Mouse (Mus musculus): ENCODE results near the gene Gdpgp1. TPM values are rescaled to one million over a fixed set of nuclear protein-coding genes. Genes with fewer than 3 reads are reported as not detected.

Gene Gdpgp1
- total RNA-seq, 2 experiments from 2014 or later = 6.0 to 6.1 TPM

DNA sequence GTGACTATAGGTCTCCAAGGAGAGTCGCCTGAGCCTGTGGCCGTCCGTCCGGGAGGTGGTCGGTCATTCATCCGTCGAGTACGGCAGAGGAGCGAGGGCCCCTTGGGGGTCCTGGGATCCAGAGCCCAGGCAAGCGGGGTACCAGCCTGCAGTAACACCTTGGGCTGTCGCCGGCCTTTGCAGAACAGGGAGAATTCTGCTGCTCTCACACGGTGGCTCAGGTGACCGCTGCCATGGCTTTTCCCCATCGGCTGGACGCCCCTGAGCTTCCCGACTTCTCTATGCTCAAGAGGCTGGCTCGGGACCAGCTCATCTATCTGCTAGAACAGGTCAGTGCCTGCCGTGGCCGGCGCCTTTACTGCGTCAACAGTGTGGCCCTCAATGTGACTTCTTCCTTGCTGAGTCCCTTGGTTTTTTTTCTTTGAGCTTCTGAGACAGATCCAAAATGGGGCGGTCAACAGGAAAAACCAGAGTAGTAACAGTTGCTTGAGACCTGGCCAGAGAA is 37.1 kb downstream of the Gdpgp1 start:
- no peak for DNase-seq (ENCODE audit: low spot score in 2 of 2)

DNA sequence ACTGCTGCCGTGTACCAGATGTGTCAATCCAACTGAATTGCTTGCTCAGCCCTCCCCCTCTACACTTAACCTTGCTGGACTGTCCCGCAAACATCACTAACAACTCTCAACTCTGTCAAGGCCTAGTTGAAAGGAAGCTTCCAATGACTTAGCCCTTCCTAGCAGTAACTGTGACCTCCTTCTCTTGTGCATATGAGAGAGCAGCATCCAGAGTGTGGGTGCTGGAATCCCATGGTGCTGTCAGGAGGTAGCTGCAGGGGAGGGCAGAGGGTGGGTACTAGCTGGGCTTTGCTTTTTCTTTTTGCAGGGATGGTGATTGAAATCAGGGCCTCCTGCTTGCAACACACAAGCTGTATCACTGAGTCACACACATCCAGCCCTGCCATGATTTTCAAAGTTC is 40.8 kb downstream of the Gdpgp1 start:
- no peak for DNase-seq (ENCODE audit: low spot score in 2 of 2)

DNA sequence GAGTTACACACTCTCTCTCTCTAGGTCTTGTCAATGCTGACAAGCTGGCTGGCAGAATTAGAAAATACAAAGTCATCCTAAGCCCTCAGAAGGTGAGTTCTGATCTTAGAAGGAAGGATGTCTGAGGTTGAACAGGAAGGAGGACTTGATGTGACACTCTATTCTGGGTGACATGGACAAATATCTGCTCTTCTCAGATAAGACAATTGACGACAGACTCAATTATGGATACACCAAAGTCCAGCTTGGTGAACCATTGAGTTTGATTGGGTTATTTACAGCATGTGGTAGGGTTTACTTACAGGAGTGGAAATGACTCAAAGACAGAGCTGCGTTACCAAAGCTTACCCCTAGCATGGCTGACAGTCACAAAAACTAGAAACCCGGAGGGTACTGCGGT is 43.7 kb downstream of the Gdpgp1 start:
- no peak for DNase-seq (ENCODE audit: low spot score in 2 of 2)

DNA sequence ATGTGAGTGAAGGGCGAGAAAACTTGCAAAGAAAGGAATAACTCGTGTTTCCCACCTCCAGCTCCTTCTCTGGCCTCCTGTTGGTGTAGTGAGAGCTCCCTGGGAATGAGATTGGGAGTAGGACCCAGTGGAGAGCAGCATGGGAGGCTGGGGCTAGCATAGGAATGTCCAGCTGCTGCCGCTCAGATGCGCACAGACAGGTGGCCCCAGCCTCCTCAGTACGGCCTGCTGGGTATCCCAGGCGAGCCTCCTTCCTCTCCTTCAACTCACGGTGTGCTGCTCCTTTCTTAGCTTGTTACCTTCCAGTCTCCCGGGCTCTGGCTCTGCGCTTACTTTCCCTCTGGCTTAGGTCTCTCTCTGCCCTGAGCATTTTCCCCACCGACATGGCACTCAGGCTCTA is 47.4 kb downstream of the Gdpgp1 start:
- no peak for DNase-seq (ENCODE audit: low spot score in 2 of 2)

DNA sequence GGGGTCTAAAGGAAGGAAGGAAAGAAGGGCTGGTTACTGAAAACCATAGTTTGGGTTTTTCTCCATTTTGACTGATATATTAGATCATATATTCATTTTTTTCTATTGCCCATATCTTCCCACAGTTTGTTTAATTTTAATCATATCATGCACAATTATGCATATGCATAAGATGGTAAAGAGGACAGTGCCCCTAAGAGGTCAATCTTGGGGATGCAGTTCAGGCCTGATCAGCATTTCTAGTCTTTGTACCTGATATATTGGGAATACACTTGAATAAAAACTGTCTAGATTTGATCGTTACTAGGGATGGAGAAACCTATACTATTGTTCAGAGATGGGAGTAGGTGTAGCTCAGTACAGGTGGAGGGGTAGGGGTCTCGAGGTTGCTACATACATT is 48.3 kb downstream of the Gdpgp1 start:
- no peak for DNase-seq (ENCODE audit: low spot score in 2 of 2)

DNA sequence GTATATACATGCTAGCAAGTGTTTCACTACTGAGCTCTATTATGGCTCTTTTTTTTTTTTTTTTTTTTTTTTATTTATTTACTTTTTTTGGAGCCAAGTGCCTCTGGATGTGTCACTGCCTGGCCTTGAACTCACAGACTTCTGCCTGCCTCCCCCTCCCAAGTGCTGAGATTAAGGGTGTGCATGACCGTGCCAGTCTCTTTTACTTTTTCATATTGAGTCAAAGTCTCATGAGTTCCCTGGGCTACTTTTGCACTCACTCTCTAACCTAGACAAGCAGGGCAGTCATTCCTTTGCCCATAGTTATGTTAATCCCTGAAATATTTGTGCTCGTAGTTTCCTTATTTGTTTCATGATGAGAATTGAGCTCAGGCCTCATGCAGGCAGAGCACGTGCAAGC is 49.0 kb downstream of the Gdpgp1 start:
- DNase-seq (ENCODE audit: low spot score in 2 of 2) = no peak

DNA sequence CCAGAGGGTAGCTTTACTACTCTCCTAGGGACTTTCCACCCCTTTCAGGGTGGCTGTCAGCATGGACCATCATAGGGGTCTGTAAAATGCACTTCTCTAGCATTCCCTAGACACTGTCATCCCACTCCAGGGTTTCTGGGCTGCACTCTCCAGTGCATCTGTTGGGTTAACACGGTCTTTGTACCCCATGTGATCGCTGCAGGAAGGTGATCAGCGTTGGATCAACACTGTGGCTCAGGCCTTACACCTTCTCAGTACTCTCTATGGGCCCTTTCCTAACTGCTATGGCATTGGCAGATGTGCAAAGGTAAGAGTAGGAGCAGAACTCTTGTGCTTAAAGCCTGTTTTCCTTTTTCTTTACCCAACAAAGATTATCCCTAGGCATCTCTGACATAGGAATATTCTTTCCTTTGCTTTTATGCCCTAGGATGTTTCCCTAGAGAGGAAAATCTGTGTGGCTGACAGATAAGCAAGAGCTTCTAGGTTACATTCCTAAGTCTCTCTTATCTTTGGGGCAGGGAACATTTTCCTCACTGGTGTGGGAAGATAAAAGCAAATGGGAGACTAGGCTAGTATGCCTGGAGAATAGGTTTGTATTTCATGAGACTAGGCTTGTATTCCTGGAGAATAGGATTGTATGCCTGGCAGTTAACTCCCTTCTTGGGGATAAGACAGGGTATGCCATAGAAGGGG is 50.7 kb downstream of the Gdpgp1 start:
- no peak for DNase-seq (ENCODE audit: low spot score in 2 of 2)

DNA sequence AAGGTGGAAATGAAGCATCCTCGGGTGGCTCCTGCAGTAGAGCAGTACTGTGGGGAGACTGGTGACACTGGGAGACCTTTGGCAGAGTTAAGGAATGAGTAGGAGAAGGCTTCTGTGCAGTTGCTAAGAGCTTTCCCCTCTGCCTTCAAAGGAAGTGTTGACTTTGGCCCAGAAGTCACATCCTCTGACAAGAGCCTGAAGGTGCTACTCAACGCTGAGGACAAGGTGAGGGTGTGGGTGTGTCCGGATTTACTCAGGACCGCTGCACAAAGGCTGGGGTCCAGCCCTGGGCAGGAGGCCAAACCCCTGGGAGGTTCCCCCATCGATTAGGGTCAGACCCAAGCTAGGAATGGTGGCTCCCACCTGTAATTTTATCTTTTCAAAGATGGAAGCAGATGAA is 51.7 kb downstream of the Gdpgp1 start:
- DNase-seq (ENCODE audit: low spot score in 2 of 2) = no peak

DNA sequence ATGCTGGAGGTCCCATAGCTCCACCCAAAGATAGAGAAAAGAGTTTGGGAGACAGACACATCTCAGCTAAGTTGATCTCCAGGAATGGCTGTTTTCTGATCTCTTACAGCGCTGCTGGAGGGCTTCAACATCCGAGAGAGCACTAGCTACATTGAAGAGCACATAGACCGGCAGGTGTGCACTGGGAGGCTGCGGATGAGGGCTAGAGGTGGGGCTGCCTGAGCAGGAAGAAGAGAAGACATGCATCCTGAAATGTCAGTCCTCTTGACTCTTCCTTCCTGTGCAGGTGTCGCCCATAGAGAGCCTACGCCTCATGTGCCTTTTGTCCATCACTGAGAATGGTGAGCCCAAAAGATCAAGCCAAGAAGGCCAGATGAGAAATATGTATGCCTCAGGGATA is 53.1 kb downstream of the Gdpgp1 start:
- DNase-seq (ENCODE audit: low spot score in 2 of 2) = no peak

DNA sequence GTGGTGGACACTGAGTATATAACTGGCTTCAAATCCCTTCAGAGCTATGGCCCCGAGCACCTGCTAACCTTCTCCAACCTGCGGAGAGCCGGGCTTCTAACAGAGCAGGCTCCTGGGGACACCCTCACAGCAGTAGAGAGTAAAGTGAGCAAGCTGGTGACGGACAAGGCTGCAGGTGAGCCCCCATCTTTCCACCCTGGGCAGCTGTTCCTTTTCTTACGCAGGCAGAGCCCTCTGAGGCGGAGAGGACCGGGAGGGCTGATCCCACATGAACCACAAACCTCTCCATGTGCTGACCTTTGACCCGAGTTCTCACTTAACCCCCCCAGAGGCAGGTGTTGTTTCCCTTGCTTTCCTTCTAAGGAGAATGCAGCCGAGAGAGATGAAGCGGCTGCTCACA is 55.1 kb downstream of the Gdpgp1 start:
- DNase-seq (ENCODE audit: low spot score in 2 of 2) = no peak

Other genes with a start within 250 kb of the Gdpgp1 start
- gene Zfp710, start 208.1 kb upstream of the Gdpgp1 start, total RNA-seq (2021) = 10 to 100 TPM; 25.6 to 26.0 TPM
- 10 to 100 TPM; 65.3 to 66.5 TPM for gene Idh2, start 117.5 kb upstream of the Gdpgp1 start, total RNA-seq (2021)
- 10 to 100 TPM; 22.0 to 23.6 TPM for gene Sema4b, start 46.0 kb upstream of the Gdpgp1 start, total RNA-seq (2021)
- gene Cib1, start 52 bp upstream of the Gdpgp1 start, total RNA-seq (2021) = 10 to 100 TPM; 22.3 to 25.3 TPM
- gene Ttll13, start 13.5 kb downstream of the Gdpgp1 start, total RNA-seq (2021) = 1 to 10 TPM; 1.9 to 2.8 TPM
- 10 to 100 TPM; 44.3 to 44.6 TPM for gene Ngrn, start 28.4 kb downstream of the Gdpgp1 start, total RNA-seq (2021)
- gene Vps33b, start 36.8 kb downstream of the Gdpgp1 start, total RNA-seq (2021) = 10 to 100 TPM; 18.3 to 19.7 TPM
- gene Prc1, start 61.6 kb downstream of the Gdpgp1 start, total RNA-seq (2021) = under 1 TPM; 0.45 to 0.48 TPM
- gene Rccd1, start 91.6 kb downstream of the Gdpgp1 start, total RNA-seq (2021) = 10 to 100 TPM; 10.1 to 11.2 TPM
- 10 to 100 TPM; 39.3 to 41.6 TPM for gene Unc45a, start 108.1 kb downstream of the Gdpgp1 start, total RNA-seq (2021)
- 10 to 100 TPM; 50.8 to 51.0 TPM for gene Hddc3, start 110.2 kb downstream of the Gdpgp1 start, total RNA-seq (2021)
- gene Man2a2, start 138.5 kb downstream of the Gdpgp1 start, total RNA-seq (2021) = 100 to 1,000 TPM; 164 TPM
- 1 to 10 TPM; 5.2 to 6.0 TPM for gene Fes, start 155.1 kb downstream of the Gdpgp1 start, total RNA-seq (2021)
- 10 to 100 TPM; 37.7 to 43.7 TPM for gene Furin, start 172.6 kb downstream of the Gdpgp1 start, total RNA-seq (2021)

All from layer of hippocampus, adult 18-20 months (tissue).